Mouse (Mus musculus): ENCODE measurements around the gene Efhc1. TPM values are rescaled to one million over a fixed set of nuclear protein-coding genes. Genes with fewer than 3 reads are reported as not detected.

Efhc1 gene
- polyA plus RNA-seq (2014; fragmentation: Illumina TruSeq; extraction: RNeasy Lipid Tissue Mini Kit (QIAGEN cat#74804); ENCODE audit: insufficient read depth, low read depth, low replicate concordance): 6.4 TPM

DNA sequence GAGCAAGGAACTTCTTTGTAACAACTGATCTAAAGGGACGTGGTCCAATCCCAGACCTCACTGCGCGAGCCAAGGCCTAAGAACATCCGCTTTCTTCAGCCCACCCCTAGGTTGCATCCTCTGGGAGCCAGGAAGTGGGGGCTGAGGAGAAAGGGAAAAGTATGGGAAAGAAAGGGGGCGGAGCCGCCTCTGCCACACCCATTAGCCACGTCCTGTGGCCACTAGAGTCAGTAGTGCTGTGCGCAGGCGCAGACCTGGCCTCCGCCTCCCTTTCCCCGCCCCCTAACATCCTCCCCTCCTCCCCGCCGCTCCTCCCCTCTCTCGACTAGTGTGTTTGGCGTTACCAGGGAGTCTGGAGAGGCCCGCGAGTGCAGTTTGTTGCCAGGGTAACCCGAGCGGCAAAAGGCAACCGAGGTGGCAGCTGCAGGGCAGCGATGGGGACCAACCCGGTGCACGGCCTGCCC is at the start of gene Efhc1:
Gene Efhc1, plus strand, starts transcription at position 327 of the 464 bp plus-strand sequence.

Other genes starting within 250 kb of the Efhc1 start
- gene Il17a, start 220.7 kb upstream of the Efhc1 start, polyA plus RNA-seq (2014; fragmentation: Illumina TruSeq; extraction: RNeasy Lipid Tissue Mini Kit (QIAGEN cat#74804); ENCODE audit: insufficient read depth, low read depth, low replicate concordance): not detected
- not detected for gene Il17f, start 161.0 kb upstream of the Efhc1 start, polyA plus RNA-seq (2014; fragmentation: Illumina TruSeq; extraction: RNeasy Lipid Tissue Mini Kit (QIAGEN cat#74804); ENCODE audit: insufficient read depth, low read depth, low replicate concordance)
- gene Mcm3, start 131.3 kb upstream of the Efhc1 start, polyA plus RNA-seq (2014; fragmentation: Illumina TruSeq; extraction: RNeasy Lipid Tissue Mini Kit (QIAGEN cat#74804); ENCODE audit: insufficient read depth, low read depth, low replicate concordance): 10.9 TPM
- 6.9 TPM for gene Paqr8, start 61.0 kb upstream of the Efhc1 start, polyA plus RNA-seq (2014; fragmentation: Illumina TruSeq; extraction: RNeasy Lipid Tissue Mini Kit (QIAGEN cat#74804); ENCODE audit: insufficient read depth, low read depth, low replicate concordance)
- gene Tram2, start 127.6 kb downstream of the Efhc1 start, polyA plus RNA-seq (2014; fragmentation: Illumina TruSeq; extraction: RNeasy Lipid Tissue Mini Kit (QIAGEN cat#74804); ENCODE audit: insufficient read depth, low read depth, low replicate concordance): 2.5 TPM